Mouse (Mus musculus): ENCODE results near the gene BC048679.
A peak's percentile ranks its signal among the peaks of the same experiment; 100 is the strongest.
"Not testable (repeated sequence)": the region's sequence is repeated elsewhere in the genome, so short reads cannot be mapped to it uniquely, and the experiment has no call there.

The BC048679 gene

GRCm38 (mm10) chr7:81498181-81498580 is at the start of gene BC048679:
TSS of gene BC048679 (minus strand) at chr7:81498281.
- DNase-seq: no peak

DNA sequence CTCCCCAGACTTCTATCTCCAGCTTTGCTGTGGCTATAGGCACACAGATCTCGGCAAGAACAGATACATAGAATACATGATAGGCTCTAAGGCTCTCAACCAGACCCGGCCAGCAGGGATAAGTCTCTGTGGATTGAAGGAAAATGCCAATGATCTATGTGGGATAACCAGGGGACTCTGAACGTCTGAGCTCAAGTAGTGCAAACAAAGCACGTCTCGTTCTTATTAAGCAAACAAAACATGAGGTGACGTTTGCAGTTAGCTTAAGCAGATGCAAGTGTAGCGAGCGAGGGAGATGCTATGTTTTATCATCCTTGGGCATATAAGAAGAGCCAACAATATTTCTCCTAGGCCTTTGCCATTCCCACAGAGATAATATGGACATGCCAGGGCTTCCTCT is 44.9 kb upstream of the BC048679 start:
- DNase-seq: no peak

- DNase-seq: no peak
These were observed 43.9 kb upstream of the BC048679 start for GRCm38 (mm10) chr7:81541924-81542524.

- no peak for DNase-seq
These were observed 42.9 kb upstream of the BC048679 start for GRCm38 (mm10) chr7:81540999-81541398.

DNA sequence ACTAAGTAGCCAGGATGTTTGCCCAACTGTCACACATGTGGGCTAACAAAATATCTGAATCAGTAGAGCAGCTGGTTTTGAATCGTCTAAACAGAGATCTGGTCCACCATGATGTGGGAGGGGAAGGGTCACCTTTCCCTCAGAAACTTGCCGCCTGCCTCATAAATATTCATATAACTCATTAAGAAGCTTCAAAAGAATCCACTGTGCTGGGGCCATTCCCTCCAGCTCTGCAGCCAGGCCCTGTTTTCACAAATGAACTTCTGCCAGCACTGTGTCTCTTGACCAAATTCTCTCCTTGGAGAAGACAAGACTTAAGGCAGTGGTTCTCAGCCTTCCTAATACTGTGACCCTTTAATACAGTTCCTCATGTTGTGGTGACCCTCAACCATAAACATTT is 41.5 kb upstream of the BC048679 start:
- no peak for DNase-seq

- DNase-seq: peak; percentile 11 to 31
These were observed 40.1 kb upstream of the BC048679 start for GRCm38 (mm10) chr7:81538070-81538675.

DNA sequence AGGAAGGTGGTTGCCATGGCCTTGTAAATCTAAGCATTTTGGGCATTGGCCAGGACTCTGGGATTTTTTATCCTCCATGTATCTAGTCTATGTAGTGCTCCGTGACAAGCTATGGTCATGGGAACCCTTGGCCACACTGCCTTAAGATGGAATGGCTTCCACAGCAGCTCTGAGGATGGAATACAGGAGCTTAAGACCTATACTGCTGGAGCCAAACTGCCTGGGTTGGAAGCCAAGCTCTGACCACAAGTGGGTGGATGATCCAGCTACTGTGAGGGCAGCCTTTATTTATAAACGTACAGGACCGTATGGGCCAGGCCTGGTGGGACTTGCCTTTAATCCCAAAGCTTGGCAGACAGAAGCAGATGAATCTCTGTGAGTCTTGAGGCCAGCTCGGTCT is 38.4 kb upstream of the BC048679 start:
- no peak for DNase-seq

- DNase-seq: no peak
These were observed 33.4 kb upstream of the BC048679 start for GRCm38 (mm10) chr7:81531462-81531861.

DNA sequence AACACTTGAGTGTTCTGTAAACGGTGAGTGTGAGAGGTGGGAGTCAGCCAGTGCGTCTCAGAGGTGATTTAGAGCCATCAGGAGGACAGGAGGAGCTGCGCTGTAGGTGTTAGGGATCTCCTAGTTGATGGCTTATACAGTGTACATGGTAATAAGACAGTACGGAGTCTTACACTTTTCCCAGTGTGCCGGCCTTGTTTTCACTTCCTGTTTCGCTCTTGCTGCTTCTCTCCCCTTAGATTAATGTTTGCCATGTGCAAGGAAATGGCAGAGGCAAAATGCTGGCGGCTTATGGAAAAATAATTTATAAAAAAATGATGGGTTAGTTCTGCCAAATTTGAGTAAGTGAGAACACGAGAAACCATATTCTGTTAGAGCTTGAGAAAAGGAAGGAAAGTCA is 30.8 kb upstream of the BC048679 start:
- DNase-seq: no peak

DNA sequence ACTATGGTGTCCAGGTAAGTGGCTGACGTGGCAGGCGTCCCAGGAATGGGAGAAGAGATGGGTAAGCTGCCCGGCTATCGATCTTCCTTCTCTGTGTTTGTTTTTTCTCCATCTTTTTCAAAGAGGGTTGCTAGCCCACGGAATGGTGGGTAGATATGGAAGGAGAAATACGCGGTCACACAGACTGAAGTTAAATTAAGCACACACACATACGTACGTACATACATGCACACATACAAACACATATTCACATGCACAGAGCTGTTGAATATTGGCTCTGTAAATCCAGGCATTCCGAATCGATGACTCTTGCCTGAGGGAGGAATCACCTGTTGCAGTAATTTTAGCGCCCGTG is 25.6 kb upstream of the BC048679 start:
- no peak for DNase-seq

DNA sequence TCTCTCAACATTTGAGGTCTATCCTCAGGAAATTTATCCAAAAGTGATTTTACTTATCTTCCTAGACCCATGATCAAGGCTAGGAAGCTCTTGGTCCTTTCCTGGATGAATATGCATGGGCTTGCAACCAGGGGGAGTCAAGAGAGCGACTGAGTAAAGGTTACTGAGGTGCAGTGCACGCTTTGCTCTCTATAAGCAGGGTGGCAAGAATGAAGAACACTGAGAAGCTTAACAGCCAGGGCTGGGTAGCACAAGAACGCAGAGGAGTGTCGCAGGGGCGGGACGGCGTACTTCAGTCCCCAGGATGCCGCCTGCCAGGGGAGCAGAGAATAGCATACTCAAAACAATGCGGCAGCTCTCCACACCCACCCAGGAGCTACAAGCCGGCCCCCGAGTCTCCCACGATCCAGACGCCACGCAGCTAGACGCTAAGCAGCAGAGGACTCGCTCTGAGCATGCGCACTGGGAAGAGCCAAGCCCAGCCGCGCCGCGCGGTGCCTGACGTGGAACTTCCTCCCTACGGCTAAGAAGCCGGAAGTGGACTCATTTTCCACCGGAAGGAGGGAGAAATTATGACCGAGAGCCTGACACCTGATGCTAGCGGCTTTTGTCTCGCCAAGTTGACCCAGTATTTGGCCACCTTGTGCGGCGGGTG is 25.1 kb upstream of the BC048679 start:
- peak; percentile 82 for DNase-seq

DNA sequence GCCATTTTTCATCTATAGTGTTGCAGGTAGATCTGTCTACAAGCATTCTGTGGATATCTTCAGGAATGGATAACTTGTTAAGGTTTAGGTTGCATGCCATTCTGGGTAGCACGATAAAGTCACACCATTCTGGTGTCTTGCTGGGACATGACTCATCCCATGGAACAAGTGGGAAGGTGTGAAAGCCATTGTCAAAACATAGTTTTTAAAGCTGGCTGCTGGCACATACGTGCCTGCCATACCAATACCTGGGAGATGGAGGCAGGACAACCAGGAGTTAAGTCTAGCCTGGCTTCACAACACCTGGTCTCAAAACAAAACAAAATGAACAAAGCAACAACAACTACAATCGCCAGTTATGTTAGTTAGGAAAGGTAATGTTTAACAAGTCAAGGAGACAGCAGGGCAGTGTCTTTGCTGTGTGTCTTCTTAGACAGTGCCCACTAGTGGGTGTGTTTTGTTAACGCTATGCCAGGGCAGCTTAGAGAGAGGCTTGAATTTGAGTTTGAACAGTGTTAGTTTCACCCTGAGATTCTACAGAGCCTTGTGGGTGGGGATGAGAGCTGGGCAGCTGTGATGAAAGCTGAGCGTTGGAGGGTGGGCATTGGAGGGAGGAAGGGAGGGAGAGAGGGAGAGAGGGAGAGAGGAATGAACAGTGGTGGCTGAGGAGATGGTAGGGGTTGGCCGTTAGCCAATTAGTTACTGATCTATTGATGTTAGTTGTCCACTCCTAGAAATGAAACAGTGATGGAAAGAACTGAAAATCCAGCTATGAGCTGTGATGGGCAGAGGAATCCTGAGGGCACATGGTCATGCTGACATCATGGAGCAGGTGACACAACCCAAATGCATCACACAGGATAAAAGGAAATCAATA is 18.3 kb upstream of the BC048679 start:
- DNase-seq: no peak

DNA sequence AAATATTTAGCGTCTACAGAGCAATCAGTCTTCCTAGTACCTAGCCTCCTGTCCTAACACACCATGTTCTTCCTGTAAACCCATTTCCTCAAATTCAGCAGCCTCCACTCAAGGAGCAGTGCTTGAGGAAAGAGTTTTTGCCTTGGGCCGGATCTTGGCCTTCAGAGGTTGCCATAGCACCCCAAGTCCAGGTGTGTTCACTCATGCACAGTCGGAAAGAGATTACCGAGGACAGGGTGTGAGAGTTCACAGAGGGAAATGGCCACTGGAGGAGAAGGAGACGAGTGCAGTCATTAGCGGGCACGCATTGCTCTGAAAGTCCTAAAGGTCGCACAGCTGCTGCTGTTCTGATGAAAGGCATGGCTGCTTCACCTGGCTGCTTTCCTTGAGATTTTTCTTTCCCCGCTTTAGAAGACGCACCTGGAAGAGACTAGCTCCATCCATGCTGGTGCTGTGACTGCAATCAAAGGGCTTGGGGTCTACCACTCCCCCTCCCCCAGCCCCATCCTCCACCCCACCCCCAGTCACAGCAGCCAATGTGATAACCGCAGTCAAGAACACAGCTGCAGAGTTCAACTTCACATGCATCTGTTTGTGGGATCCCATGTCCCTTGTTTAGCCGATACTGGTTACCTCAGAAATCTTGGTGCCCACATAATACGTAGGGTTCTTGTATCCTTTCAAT is 17.0 kb upstream of the BC048679 start:
- DNase-seq: no peak

GRCm38 (mm10) chr7:81501050-81501449 is 3.0 kb upstream of the BC048679 start:
- no peak for DNase-seq

DNA sequence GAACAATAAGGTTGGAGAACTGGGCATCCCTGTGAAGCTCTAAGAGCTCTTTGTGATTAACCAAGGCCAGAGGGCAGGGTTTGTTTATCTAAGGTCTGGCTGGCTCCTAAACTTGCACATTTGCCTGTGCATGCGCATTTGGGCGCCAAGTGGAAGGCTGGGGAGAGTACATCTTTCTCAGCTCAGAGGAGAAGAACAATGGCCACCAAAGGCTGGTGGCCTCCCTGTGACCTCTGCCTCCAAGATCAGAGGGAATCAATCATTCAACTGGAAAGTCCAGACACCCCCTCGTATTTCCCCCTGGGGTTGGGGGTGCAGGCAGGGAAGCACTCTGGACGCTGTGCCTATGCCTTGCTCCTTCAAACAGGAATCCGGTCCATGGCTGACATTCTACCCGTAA is 910 bp downstream of the BC048679 start:
- no peak for DNase-seq

GRCm38 (mm10) chr7:81493331-81494021 is 4.6 kb downstream of the BC048679 start, which contains the start of gene Ap3b2:
TSS of gene Ap3b2 (minus strand) at chr7:81493925.
- peak; percentile 58 to 60 for DNase-seq

GRCm38 (mm10) chr7:81492628-81493027 is 5.5 kb downstream of the BC048679 start:
- DNase-seq: no peak

DNA sequence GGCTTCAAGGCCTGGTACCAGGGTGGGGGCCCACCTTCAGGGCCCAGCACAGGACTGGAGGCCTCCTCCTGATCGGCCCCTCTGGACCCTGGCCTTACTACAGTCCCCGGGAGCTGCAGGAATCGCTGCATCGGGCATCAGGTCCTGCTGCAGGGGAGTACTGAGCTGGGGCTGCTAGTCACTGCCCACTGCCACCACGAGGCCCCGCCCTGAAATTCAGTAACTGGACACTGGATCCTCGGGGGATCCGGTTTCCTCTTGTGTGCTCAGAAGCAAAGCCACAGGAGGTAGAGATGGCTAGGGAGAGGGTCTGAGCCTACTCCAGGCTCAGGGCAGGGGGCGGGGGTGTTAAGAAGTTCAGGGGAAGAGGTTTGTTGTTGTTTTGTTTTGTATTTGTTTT is 8.4 kb downstream of the BC048679 start:
- DNase-seq: no peak

- no peak for DNase-seq
These were observed 17.3 kb downstream of the BC048679 start for GRCm38 (mm10) chr7:81480800-81481199.

DNA sequence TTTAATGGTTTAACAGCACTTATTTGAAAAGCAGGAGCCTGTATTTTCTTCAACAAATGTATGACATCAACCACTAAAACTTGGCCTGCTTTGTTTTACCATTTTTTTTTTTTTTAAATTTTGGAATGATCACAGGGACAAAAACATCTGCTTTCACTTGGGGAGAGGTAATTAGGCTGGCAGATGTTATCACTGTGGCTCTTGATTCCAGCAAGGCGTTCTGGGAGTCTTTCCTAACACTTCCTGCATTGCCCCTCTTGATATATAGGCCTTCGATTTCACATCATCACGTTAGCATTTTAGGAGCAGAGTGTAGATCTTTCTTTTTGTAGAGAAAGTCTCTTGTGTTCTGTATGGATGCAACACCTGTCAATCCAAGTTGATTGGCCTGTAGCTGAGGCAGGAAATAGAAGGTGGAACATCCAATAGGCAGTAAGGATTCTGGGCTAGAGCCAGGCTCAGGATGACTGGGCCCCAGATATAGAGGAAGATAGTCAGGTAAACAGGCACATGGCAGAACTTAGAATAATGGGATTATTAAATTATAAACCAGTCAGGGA is 18.5 kb downstream of the BC048679 start:
- DNase-seq: no peak

DNA sequence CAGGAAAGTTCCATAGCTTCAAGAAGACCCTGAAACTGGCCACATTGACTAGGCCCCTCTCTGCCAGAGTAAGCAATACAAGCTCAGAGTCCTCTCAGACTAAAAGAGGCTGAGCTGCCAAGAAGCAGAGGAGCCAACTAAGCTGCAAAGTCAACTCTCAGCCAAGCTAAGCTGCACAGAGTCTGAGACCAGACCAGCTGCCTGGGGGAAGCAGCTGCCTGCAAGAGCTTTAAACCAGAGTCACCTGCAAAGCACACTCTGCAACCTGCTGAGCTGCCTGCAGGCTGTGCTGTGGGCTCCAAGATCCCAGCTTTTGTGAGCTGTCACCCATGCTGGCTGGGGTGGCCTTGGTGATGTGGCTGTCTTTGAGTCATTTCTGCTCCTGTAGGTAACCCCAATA is 19.8 kb downstream of the BC048679 start:
- not testable (repeated sequence) for DNase-seq

- no peak for DNase-seq
These were observed 21.2 kb downstream of the BC048679 start for GRCm38 (mm10) chr7:81476833-81477232.
